Mouse (Mus musculus) NIH3T3 (cell line): Measurements from ENCODE around the gene Klrb1f.
"Not testable (repeated sequence)": the region's sequence is repeated elsewhere in the genome, so short reads cannot be mapped to it uniquely, and the experiment has no call there.

Source experiments
- DNase-seq: peaks from one replicate; pipeline ENCODE4 v3.0.0-alpha.2; 2012; ENCODE audit warnings: low read depth

Gene Klrb1f

GRCm38 (mm10) chr6:129048857-129049473 is 3.3 kb downstream of the Klrb1f start:
- DNase-seq = no peak

- no peak for DNase-seq
These were observed 4.0 kb downstream of the Klrb1f start for GRCm38 (mm10) chr6:129049596-129050251.

DNA sequence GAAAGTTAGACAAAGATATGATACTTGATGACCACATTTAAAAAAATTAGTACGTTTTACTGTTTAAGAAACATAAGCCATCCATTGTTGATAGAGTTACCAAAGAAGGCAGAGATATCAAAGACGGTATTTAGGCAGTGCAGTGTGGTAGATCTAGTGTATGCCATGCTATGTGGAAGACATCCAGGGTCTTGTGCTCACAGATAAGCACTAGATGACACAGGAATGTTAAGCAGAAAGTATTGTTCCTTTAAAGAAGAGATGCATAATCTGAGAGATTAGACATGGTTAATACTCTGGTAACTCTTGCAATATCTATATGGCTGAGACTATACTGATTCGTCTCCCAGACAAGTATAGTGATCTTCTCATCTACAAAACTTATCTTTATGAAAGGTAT is 5.4 kb downstream of the Klrb1f start:
- DNase-seq = no peak

DNA sequence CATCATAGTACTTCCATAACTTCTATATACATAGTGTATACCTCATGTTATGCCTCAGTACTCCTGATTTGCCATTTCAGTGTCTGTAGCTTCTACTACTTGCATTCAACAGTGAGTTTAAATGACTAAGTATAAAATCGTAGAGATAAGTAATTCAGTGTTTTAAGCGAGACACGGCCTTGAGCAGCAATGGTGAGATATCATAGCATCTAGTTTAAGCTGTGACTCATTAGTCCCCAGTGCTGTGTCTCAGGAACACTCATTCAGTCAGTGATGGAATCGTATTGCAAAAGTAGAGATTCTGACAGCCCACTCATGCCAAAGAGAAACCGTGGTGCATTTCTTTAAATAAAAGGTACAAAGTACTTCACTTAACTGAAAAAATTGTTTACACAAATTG is 6.0 kb downstream of the Klrb1f start:
- no peak for DNase-seq

GRCm38 (mm10) chr6:129056237-129056636 is 10.5 kb downstream of the Klrb1f start:
- DNase-seq = no peak

- DNase-seq = no peak
These were observed 12.3 kb downstream of the Klrb1f start for GRCm38 (mm10) chr6:129058013-129058412.

GRCm38 (mm10) chr6:129065407-129065806 is 19.7 kb downstream of the Klrb1f start:
- no peak for DNase-seq

GRCm38 (mm10) chr6:129065857-129066256 is 20.2 kb downstream of the Klrb1f start:
- DNase-seq = no peak

GRCm38 (mm10) chr6:129066530-129066929 is 20.8 kb downstream of the Klrb1f start:
- no peak for DNase-seq

- peak; percentile 80 for DNase-seq
These were observed 21.3 kb downstream of the Klrb1f start for GRCm38 (mm10) chr6:129066986-129067385.

DNA sequence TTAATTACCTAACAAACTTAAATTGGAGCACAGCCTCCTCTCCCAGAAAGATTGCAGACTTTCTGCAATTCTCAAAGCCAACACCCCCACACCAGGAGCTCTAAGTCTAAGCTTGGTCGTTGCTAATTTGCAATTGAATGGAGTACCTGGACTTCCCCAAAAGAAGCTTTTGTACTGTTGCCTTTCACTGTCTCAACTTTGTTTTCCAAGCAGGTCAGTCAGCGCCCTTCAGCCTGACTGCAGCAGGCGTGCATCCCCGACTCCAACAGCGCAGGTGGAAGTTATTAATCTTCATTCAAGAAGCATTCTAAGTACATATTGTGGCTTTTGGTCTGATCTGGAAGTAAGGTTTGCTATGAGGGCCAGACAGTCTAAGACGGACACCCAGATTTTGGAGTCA is 39.4 kb downstream of the Klrb1f start:
- DNase-seq = no peak

- not testable (repeated sequence) for DNase-seq
These were observed 40.3 kb downstream of the Klrb1f start for GRCm38 (mm10) chr6:129086031-129086430.

- peak; percentile 84 for DNase-seq
These were observed 42.5 kb downstream of the Klrb1f start for GRCm38 (mm10) chr6:129088161-129088560.

DNA sequence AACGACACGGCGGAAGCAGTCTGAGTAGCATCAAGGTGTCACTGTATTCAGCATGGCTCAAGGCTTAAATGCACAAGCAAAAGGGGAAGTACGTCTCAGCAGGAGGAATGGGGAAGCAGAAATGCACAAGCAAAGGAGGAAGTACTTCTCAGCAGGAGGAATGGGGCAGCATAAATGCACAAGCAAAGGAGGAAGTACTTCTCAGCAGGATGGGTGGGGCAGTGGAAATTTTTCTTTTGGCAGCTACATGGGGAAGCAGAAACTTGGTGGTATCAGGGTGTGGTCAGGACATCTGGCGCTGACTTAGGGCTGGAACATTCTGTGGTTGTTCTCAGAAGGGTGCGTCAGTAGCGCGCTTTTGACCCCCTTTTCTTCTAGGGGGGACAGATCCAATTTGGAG is 42.9 kb downstream of the Klrb1f start:
- DNase-seq = not testable (repeated sequence)

GRCm38 (mm10) chr6:129095166-129095565 is 49.5 kb downstream of the Klrb1f start:
- peak; percentile 83 for DNase-seq

DNA sequence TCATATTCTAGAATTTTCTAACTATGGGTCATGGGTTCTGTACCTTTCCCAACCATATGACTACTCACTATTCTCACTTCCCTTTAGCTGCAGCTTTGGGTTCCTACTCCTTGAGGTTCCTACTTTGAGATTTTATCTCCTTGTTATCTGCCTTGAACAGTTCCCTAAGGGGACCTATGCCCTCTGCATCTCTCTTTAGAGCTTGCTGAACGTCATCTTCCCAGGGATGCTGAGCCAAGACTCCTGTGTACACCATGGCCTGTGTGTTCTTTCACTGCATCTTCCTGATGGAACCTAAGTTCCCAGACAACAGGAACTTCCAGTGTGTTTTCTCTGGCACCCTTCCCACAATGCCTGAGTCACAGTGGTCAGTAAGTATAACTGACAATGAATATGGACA is 52.2 kb downstream of the Klrb1f start:
- no peak for DNase-seq

- not testable (repeated sequence) for DNase-seq
These were observed 55.1 kb downstream of the Klrb1f start, which contains the start of gene Clec2e for GRCm38 (mm10) chr6:129100794-129101193. Clec2e (minus strand) TSS chr6:129100913.

- DNase-seq = no peak
These were observed 55.9 kb downstream of the Klrb1f start for GRCm38 (mm10) chr6:129101604-129102003.

- DNase-seq = no peak
These were observed 57.3 kb downstream of the Klrb1f start for GRCm38 (mm10) chr6:129102858-129103555.
